Mouse (Mus musculus): ENCODE results near the gene Svs3b.
"Not testable (repeated sequence)": the region's sequence is repeated elsewhere in the genome, so short reads cannot be mapped to it uniquely, and the experiment has no call there.

- not testable (repeated sequence) for TF ChIP-seq GATA1 (IDR thresholded peaks at IDR 0.05; ENCODE audit: borderline replicate concordance, low read length); FLI1 (IDR thresholded peaks at IDR 0.05; ENCODE audit: low read length)
Measured at GRCm38 (mm10) chr2:164288968-164289367, 32.5 kb upstream of the Svs3b start, which contains the start of gene Svs3a.

Measured in megakaryocyte, embryonic 14.5 days (primary cell).